Mouse (Mus musculus): ENCODE data around the gene Smarcc2. TPM values are rescaled to one million over a fixed set of nuclear protein-coding genes. Genes with fewer than 3 reads are reported as not detected.
A peak's percentile ranks its signal among the peaks of the same experiment; 100 is the strongest.
"Not testable (repeated sequence)": the region's sequence is repeated elsewhere in the genome, so short reads cannot be mapped to it uniquely, and the experiment has no call there.

Gene Smarcc2
- total RNA-seq, 2 experiments from 2014 or later = 265 to 267 TPM

- no peak for DNase-seq (ENCODE audit: low spot score in 2 of 2)
Measured at GRCm38 (mm10) chr10:128441324-128442119, 17.5 kb upstream of the Smarcc2 start.

DNA sequence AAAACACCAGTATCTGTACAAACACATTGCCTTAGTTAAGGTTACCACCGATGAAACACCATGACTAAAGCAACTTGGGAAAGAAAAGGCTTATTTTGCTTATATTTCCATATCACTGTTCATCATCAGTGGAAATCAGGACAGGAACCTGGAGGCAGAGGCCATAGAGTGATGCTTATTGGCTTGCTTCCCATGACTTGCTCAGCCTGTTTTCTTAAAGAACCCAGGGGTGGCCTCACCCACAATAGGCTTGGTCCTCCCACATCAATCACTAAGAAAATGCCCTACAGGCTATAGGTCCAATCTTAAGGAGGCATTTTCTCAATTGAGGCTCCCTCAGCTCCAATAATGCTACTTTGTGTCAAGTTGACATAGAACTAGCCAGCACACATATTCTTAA is 16.3 kb upstream of the Smarcc2 start:
- no peak for DNase-seq (ENCODE audit: low spot score in 2 of 2)

GRCm38 (mm10) chr10:128444354-128444753 is 14.7 kb upstream of the Smarcc2 start:
- DNase-seq (ENCODE audit: low spot score in 2 of 2) = no peak

DNA sequence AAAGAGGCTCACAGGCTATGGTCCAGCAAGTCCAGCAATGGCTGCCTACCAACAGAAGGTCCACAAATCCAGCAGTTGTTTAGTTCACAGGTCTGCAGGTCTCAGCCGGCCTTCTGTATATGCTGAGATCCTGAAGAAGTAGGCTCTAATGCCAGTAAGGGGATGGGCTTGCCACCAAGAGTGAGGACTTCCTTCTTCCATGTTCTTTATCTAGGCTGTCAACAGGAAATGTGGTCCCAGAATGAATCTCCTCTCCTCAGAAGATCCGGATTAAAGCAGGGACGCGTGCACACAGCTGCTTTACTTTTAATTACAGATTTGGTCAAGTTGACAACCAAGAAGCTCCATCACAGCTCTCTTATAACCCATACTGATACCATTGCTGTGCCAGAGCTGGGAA is 13.6 kb upstream of the Smarcc2 start:
- no peak for DNase-seq (ENCODE audit: low spot score in 2 of 2)

- no peak for DNase-seq (ENCODE audit: low spot score in 2 of 2)
Measured at GRCm38 (mm10) chr10:128451014-128451413, 8.0 kb upstream of the Smarcc2 start.

GRCm38 (mm10) chr10:128454471-128454870 is 4.6 kb upstream of the Smarcc2 start:
- no peak for DNase-seq (ENCODE audit: low spot score in 2 of 2)

- DNase-seq (ENCODE audit: low spot score in 2 of 2) = peak; percentile 62 to 67
Measured at GRCm38 (mm10) chr10:128455280-128455679, 3.8 kb upstream of the Smarcc2 start.

DNA sequence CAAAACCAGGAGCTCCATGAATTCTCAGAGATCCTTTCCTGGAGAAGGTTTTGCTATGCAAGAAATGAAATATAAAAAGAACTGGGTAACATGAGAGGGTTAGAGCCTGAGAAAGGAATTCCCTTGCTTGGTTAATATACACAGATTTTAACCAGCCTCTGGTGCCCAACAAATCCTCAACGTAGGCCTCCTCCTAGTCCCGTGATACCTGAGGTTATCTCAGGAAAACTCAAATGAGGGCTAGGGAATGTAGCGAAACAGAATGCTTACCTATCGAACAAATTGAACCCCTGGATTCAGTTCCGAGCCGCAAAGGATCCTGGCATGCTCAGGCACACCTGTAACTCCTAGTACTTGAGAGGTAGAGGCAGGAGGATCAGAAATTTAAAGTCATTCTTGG is 1.4 kb upstream of the Smarcc2 start:
- DNase-seq (ENCODE audit: low spot score in 2 of 2) = no peak

DNA sequence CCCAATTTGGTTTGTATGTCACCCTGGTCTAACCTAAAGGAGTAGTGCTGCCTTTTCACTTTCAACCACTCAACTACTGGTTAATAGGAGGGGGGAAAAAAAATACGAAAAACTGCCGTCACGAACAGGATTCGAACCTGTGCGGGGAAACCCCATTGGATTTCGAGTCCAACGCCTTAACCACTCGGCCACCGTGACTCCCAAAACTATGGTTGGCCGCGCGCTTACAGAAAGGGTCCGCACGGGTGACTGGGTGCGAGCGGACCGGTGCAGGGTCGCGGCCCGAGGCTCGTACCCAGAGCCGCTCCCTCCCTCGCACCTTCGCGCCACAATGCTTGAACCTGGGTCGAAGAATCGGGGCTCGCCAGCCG is 715 bp upstream of the Smarcc2 start:
- peak; percentile 93 to 96 for DNase-seq (ENCODE audit: low spot score in 2 of 2)

DNA sequence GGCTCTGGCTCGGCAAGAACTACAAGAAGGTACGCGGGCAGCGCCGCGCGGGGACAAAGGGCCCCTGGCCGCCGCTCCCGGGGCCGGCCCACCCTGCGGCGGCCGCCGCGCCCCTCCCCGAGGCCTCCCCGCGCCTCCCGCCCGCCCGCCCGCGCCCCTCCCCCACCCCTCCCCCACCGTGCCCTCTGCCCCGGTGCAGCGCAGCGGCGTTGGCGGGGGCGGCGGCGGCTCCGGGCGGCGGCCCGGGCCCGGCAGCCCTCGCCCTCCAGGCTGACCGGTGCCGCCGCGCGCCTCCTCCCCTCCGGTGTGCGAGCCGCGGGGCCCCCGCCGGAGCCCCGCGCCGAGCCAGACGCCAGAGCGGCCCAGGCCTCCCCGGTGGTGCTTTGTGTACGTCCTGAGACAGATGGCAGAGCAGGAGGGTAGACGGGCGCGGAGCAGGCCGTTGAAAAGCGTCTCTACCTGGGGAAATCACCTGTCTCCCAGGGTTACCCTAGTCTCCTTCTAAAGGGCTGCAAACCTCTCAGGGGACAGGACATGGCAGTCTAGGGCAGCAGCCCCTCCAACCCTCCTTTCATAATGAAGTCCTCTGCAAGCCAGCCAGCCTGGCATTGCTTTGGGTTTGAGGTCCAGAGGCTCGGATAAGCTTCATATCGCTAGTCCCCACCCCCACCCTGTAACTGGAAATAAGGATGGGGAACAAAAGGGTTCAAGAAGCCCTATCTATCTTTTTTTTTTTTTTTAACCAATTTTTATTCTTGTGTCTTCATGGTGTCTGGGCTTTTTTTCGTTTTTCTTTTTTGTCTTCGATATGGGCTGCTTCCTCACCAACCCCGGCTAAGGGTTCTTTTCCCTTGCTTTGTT is 591 bp downstream of the Smarcc2 start:
- DNase-seq (ENCODE audit: low spot score in 2 of 2) = peak; percentile 15 to 34

DNA sequence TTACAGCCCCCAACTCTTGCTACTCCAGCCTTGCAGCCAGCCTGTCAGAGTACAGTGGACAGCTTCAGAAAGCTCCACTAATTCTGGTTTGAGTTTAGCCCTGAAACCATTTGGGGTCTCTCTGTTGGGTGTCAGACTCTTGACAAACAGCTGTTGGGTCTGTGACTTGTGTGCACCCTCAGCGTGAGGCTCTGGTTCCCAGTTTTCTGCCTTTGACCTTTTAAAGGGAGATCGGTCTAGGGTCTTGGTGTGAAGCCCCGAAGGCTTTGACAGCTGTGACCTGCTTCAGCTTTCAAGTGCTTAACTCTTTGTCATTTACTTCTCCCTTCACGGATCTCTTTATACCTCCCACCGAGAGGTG is 1.2 kb downstream of the Smarcc2 start:
- DNase-seq (ENCODE audit: low spot score in 2 of 2) = no peak

- DNase-seq (ENCODE audit: low spot score in 2 of 2) = no peak
Measured at GRCm38 (mm10) chr10:128474366-128474765, 15.3 kb downstream of the Smarcc2 start.

DNA sequence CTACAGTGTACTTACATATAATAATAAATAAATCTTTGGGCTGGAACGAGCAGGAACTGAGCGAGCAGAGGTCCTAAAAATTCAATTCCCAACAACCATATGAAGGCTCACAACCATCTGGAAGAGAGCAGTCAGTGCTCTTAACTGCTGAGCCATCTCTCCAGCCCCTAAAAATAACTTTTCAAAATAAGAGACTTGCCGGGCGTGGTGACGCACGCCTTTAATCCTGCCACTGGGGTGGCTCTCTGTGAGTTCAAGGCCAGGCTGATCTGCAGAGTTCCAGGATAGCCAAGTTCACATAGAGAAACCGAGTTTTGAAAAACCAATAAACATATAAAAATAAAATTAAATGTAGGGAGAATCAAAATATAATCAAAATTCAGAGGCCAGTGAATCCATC is 27.3 kb downstream of the Smarcc2 start:
- no peak for DNase-seq (ENCODE audit: low spot score in 2 of 2)

DNA sequence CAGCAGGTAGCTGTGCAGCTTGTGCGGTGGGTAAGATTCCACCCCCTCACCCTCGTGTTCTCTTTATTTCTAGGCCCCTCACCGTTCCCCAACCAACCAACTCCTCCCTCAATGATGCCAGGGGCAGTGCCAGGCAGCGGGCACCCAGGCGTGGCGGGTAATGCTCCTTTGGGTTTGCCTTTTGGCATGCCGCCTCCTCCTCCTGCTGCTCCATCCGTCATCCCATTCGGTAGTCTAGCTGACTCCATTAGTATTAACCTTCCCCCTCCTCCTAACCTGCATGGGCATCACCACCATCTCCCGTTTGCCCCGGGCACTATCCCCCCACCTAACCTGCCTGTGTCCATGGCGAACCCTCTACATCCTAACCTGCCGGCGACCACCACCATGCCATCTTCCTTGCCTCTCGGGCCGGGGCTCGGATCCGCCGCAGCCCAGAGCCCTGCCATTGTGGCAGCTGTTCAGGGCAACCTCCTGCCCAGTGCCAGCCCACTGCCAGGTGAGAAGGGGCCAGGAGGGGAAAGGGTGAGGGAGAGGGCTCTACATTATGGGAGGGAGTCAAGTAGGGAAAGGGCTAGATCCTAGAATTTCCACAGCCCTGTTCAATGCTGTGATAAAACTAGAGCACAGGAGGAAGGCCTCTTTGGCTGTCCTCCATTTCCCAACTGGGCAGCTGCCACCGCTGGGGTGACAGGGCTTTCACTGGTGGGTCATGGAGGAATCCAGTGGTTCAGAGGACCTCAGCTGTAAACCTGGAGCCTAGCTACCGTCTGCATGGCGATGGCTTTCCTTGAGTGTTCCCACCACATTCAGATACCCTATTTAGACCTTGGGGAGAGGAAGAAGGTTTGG is 29.0 kb downstream of the Smarcc2 start:
- no peak for DNase-seq (ENCODE audit: low spot score in 2 of 2)

GRCm38 (mm10) chr10:128488776-128489175 is 29.7 kb downstream of the Smarcc2 start:
- no peak for DNase-seq (ENCODE audit: low spot score in 2 of 2)

DNA sequence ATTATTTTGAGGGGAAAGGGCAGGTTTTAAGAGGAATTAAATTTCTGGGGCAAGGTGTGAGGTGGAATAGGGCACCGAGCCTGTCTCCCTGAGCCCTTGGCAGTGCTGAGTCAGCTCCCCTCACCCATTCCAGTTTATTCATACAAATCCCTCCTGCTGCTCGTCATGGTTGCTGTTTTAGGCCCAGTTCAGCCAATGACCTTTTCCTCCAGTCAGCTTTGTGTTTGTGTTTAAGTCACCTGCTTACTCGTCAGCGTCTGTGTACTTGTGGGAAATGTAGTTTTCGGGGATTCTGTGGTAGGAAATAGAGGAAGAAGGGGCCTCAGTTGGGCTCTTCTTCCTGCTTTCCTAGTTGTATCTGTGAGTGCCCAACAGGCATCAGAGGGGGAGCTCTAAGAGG is 30.3 kb downstream of the Smarcc2 start:
- DNase-seq (ENCODE audit: low spot score in 2 of 2) = no peak

DNA sequence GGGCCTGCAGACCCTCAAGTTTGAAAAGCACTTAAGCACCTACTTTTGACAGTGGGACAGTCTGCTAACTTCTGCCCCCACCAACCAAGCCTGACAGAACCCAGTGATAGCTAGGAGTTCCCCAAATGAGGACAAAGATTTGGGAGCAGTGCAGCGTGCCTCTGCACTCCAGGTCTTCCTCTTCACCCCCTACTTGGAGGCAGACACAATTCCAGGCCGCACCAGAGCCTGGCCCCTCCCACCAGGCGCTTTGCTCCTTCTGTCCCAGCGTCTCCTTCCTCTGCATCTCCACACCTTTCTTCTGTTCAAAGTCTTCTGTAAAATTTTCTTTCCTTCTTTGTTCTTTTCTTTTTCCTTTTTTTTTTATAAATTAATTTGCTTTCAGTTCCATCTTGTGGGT is 30.7 kb downstream of the Smarcc2 start:
- no peak for DNase-seq (ENCODE audit: low spot score in 2 of 2)

GRCm38 (mm10) chr10:128490232-128490631 is 31.2 kb downstream of the Smarcc2 start:
- no peak for DNase-seq (ENCODE audit: low spot score in 2 of 2)

- no peak for DNase-seq (ENCODE audit: low spot score in 2 of 2)
Measured at GRCm38 (mm10) chr10:128490912-128491311, 31.9 kb downstream of the Smarcc2 start.

DNA sequence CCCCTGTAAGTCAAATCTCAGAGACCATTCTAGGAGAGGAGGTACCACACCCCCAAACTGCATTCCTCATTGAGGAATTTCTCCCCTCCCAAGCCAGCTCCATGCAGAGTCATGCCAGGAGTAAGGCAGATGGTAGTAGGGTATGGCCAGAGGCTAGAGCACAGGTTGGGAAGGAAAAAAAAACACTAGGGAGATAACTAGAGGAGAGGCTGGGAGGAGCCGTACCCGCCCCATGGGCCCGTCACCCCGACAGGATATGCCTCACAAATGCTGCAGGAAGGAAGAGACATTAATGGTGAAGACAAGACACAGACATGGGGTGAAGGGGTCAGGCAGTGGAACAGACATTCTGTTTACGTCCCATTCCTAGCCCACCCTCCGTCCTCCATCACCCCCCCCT is 32.4 kb downstream of the Smarcc2 start:
- no peak for DNase-seq (ENCODE audit: low spot score in 2 of 2)

GRCm38 (mm10) chr10:128492051-128492450 is 33.0 kb downstream of the Smarcc2 start:
- not testable (repeated sequence) for DNase-seq (ENCODE audit: low spot score in 2 of 2)
